Mouse (Mus musculus): ENCODE measurements at regions not wholly inside any gene's neighbourhood (a gene's known extent, or its start where the extent isn't known, plus 50 kb on each side); places are given as distances from the start of the nearest gene placed in this dataset.

GRCm38 (mm10) chr14:71894811-71895210, 596.8 kb downstream of the Gm9195 start:
- DNase-seq (ENCODE audit: low read depth) = no peak

DNA sequence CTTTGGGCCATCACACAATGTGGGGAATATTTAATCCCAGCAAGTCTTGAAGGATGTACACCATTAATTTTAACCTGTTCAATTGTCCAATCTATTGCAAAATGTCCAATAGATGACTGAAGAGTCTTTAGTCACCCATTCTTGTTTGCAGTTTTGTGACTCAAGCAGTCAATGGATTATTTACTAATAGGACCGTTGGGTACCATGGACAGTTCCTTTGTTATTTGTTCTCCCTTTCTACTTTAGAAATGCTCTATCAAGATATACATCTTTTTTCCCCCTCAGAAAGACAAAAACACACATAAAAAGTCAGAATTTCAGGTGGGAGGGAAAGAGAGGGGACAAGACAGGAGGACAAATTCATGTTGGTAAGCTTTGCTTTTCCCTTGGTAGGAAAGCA, 598.3 kb downstream of the Gm9195 start:
- DNase-seq (ENCODE audit: low read depth) = peak; percentile 3

- DNase-seq (ENCODE audit: low read depth) = no peak
Measured at GRCm38 (mm10) chr14:71891667-71892066, 600.0 kb downstream of the Gm9195 start.

- DNase-seq (ENCODE audit: low read depth) = no peak
Measured at GRCm38 (mm10) chr14:71882871-71883270, 608.8 kb downstream of the Gm9195 start.

DNA sequence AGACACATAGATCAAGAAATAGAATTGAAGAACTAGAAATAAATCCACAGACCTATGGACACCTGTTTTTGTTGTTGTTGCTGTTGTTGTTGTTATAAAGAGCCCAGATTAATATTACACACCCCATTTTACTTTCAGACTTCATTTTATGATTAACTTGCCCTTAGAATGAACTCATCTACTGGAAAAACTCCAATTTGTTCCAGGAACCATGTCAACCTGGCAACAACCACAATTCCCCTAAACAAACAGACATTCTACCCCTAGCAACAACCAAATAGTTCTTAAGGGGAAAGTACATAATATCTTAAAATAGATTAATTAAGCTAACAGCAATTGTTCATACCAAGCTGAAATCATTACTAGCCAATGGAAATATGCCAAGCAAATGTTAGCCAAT, 646.1 kb downstream of the Gm9195 start:
- no peak for DNase-seq (ENCODE audit: low read depth)

DNA sequence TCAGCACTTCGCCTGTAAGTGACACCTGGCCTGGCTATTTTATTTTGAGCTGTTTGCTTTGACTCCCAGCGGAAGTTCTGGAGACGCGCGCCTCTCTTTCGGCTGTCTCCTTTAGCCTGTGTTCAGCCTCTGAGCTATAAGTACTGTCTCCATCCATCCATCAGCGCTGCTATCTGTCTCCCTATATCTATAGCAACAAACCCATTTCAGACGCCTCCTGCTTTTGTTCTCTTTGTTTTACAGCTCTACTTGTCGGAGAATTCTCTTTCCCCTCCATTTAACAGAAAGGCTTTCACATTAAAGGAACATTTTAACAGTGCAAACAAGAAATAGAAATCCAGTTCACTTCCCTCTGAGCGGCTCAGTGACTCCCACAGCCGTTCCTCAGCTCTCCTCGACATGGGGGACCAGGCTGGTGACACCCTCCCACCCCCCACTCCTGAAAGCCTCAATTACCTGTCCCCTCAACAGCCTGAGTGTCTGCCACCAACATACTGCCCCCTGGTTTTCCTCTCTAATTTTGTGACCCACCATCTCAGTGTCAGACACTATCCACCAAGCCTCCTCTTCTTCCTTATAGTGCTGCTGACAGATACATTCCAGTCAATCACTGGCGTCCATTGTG, 682.7 kb downstream of the Gm9195 start:
- no peak for DNase-seq (ENCODE audit: low read depth)

- DNase-seq (ENCODE audit: low read depth) = no peak
Measured at GRCm38 (mm10) chr14:71805624-71806023, 686.0 kb downstream of the Gm9195 start.

DNA sequence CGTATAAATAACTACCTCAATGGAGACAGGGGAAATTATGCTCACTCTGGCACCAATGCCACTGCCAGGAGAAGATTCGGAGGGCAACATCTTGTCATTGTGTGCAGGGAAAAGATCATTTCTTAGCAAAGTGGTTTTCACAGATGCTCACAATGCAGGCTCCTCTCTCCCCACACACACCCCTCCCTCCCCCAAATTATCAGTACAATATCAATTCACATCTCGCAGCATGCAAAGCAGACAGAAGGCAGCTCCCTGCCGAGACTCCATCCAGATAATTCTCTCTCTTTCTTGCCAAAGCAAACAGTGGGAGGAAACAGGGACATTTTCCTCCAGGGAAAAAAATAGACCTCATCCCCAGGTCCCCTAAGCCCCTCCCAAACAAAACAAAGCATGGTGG, 691.8 kb downstream of the Gm9195 start:
- DNase-seq (ENCODE audit: low read depth) = no peak

DNA sequence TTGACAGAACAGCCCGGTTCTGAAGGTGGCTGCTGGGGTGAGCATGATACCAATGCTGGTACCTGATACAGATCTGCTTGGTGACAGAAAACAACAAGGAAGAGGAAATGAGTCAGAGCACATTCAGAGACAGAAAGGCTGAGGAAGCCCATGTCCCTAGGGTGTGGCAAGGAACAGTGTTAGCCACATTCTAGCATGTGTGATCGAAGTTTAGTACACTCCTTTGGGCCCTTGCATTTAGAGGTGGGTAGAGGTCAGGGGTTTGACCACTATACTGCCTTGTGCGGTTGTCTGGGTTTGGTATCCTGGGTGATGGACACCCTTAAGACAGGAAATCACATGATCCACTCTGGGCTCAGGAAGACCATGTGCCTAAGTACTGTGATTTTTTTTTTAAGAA, 695.9 kb downstream of the Gm9195 start:
- DNase-seq (ENCODE audit: low read depth) = no peak

DNA sequence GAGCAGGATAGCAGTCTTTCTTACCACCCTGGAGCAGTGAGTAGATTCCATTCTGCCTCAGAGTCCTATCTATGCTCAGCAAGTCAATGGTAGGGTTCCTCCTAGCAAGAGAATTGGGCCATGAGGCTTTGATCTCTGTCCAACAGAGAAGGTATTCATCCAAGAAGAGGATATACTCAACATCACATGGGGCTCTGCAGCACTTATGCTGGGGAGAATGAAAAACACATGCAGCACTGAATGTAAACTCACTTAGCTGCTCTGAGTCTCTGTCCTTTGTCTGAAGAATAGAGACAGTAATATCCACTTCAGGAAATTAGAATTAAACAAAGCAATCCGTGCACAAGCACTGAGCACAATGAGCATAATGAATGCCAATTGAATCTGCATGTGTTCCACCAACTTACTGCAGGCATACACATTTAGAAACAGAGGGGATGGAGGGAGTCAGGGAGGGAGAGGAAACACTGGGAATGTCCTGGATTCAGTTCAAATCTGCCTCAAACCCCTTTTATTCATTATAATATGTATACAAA, 714.6 kb downstream of the Gm9195 start:
- DNase-seq (ENCODE audit: low read depth) = no peak

- DNase-seq (ENCODE audit: low read depth) = no peak
Measured at GRCm38 (mm10) chr14:71766856-71767255, 724.8 kb downstream of the Gm9195 start.

DNA sequence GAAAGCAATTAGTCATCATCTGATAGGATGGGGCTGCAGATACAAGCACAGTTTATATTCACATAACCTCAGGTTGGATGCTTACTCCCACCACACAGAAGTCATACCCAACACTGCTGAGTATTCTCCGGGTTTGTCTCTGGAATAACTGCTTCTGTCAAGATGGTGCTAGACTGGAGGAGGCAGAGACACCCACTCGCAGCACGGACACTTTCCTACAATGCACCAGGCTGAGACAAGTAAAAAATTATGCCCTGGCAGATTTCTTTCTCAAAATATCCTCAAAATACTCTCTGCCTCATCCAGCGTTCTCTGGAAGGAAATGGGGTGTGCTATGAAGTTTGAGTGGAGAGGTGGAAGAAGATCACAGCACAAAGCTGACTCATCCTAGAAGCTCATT, 763.1 kb downstream of the Gm9195 start:
- no peak for DNase-seq (ENCODE audit: low read depth)

- DNase-seq (ENCODE audit: low read depth) = no peak
Measured at GRCm38 (mm10) chr14:71723526-71723925, 768.1 kb downstream of the Gm9195 start.

- no peak for DNase-seq (ENCODE audit: low read depth)
Measured at GRCm38 (mm10) chr14:71709528-71710289, 781.9 kb downstream of the Gm9195 start.

- DNase-seq (ENCODE audit: low read depth) = no peak
Measured at GRCm38 (mm10) chr14:71692752-71693437, 798.7 kb downstream of the Gm9195 start.

GRCm38 (mm10) chr14:71674564-71674963, 817.1 kb downstream of the Gm9195 start:
- no peak for DNase-seq (ENCODE audit: low read depth)

- no peak for DNase-seq (ENCODE audit: low read depth)
Measured at GRCm38 (mm10) chr14:71673837-71674236, 817.8 kb downstream of the Gm9195 start.

- no peak for DNase-seq (ENCODE audit: low read depth)
Measured at GRCm38 (mm10) chr14:71672481-71672880, 819.2 kb downstream of the Gm9195 start.

DNA sequence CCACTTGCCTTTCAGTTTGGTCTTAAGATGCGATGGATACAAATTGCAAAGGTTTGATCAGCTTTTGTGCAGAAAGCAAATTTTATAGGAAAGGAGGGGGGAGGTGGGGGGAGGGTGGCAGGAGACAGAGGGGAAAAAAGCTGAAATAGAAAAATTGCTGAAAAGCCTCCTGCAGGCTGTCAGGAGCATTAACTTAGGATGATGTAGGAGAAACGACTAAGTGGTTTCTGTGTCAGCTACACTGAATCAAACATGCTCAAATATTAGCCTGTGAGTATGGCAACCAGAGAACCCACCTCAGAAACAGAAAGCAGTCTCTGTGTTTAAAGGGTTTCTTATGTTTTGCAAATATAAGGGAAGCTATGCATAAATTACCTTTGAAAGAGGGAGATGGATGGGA, 819.6 kb downstream of the Gm9195 start:
- DNase-seq (ENCODE audit: low read depth) = no peak

DNA sequence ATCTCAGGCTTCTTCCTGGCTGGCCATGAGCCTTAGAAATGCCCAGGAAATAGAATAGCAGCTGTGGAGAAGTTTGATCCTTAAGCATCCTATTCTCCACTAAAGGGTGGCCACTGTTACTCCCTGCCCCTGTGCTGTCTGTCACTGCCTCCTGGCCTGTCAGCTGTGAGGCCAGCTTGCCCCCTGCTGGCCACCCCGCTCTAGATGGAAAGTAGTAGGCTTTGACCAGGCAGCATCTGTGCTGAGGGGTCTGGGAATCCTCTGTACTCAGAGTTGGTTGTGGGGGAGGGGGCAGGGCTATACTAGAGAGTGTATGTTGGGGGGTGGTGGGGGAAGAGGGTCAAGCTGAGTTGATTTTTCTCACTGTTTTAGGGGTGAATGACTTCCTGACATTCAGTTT, 821.2 kb downstream of the Gm9195 start:
- DNase-seq (ENCODE audit: low read depth) = peak; percentile 6

DNA sequence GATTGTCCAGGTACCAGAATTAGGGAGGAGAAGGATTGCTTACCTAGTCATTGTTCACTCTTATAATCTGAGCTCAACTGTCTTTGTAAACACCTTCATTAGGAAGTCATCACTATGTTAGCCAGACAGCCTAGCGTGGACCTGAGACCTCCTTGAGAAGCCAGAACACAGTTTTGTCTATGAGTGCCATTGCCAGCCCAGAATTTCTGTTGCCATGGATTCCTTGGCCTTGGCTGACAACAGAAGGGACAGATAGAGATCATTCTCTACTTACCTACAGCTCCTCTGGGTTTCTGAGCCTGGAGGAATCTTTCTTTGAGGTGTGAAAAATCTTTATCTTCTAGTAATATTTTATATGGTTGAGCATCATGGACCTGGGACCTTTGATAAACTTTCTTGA, 825.0 kb downstream of the Gm9195 start:
- no peak for DNase-seq (ENCODE audit: low read depth)

DNA sequence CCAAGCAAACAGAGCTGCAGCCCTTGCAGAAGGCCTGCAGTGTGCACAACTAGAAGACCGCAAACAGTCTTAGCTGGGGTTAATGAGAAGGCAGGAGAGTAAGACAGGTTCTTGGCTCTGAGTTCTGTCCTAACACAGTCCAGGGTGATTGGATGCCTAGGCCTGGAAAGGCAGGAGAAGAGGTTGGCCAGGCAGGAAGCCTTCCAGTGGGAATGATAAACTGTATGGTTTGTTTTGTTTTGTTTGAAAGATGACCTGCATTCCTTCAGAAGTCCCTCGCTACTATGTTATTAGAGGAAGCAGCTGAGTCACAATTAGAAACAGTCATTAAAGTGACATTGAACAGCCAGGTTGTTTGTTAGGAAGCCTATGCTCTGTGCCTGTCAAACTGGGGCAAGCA, 831.5 kb downstream of the Gm9195 start:
- DNase-seq (ENCODE audit: low read depth) = no peak
